Mouse (Mus musculus) lung, adult 18-20 months (tissue): Measurements from ENCODE around the gene Ndufaf3.
"Not testable (repeated sequence)": the region's sequence is repeated elsewhere in the genome, so short reads cannot be mapped to it uniquely, and the experiment has no call there.

Experiments used
- DNase-seq, 2 experiments: peaks; one replicate each; pipeline ENCODE4 v3.0.0; 2022; ENCODE audit warnings: mixed read lengths in 2 of 2

Ndufaf3 gene

DNA sequence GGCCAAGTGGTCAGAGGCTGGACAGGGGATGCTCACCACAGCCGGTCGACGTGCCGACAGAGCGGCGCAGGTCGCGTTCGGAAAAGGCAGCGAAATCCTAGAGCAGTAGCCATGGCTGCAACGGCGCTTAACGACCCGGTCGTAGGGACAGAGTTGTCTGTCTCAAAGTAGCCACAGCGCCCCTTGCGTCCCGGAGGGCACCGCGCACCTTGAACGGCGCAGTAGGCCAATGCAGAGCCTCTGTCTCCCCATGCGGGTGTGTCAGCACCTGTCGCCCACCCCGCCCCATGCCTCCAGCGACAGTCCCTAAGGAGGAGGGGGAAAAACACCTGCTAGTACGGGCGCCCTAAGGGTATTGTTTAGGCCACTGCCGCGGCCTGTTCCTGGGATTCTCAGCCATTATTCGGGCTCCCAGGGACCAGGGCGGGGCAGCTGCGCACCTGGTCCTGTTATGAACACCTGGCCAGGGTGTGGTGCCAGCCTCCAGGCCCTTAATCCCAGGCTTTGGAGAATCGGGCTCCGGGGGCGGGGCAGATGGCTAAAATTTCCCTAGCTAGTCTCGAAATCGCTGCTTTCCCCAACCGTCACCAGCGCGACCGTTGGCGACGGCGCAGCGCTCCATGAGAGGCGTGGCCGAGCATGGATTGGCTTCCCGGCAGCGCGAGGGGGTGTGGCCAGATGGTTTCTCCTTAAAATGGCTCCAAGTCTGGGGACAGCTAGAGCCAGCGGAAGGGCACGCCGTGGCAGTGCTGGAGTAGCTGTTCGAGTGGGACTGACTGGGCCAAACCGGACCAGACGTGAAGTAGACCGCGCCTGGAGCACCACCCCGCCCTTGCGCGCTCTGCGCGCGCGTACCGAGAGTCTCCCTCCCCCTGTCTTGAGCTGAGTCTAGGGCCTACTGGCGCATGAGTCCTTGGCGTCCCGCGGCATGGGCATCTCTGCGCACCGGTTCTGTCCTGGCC, at the start of gene Ndufaf3:
TSS of gene Ndufaf3 (minus strand) at position 620 of the 962 bp plus-strand sequence.
- peak; percentile 97 to 98 for DNase-seq

DNA sequence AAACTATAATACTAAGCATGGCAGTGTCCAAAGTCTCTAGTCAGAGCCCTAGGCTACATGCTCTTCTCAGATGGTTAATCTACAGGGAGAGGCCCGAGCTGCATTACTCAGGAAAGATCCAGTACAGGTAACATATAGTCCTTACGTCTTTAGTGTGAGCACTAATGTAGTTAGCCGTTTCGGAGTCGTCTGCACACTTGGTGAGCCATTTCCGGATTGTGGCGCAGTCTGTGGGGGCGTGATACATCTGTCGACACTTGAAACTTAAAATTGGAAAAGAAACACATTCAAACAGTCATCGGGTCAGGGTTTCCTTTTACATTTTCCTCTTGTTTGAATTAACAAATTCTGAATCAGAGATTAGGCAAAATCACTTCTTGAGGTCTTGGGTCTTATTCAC, 44.3 kb upstream of the Ndufaf3 start:
- DNase-seq: no peak

DNA sequence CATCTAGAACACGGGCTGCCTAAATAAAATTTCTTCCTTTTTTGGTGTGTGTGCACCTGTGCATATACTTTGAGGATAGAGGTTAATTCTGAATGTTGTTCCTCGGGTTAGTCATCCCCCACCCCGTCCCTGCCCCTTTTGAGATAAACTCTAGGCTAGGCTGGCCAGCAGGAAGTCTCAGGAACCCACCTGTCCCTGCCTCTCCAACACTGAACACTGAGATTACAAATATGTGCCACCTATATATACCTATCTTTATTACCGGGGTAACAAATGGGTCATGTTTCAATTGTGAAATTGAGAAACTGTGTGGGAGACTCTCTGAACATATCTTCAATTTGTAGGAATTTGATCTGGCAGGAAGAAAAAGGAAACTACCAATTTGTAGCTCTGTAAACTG, 41.7 kb upstream of the Ndufaf3 start:
- DNase-seq: no peak

- not testable (repeated sequence) for DNase-seq
These were observed 40.7 kb upstream of the Ndufaf3 start for GRCm38 (mm10) chr9:108607929-108608328.

- no peak for DNase-seq
These were observed 34.8 kb upstream of the Ndufaf3 start for GRCm38 (mm10) chr9:108601986-108602385.

- peak; percentile 70 to 79 for DNase-seq
These were observed 32.8 kb upstream of the Ndufaf3 start for GRCm38 (mm10) chr9:108600011-108600410.

GRCm38 (mm10) chr9:108599021-108599566, 31.9 kb upstream of the Ndufaf3 start:
- DNase-seq: no peak

DNA sequence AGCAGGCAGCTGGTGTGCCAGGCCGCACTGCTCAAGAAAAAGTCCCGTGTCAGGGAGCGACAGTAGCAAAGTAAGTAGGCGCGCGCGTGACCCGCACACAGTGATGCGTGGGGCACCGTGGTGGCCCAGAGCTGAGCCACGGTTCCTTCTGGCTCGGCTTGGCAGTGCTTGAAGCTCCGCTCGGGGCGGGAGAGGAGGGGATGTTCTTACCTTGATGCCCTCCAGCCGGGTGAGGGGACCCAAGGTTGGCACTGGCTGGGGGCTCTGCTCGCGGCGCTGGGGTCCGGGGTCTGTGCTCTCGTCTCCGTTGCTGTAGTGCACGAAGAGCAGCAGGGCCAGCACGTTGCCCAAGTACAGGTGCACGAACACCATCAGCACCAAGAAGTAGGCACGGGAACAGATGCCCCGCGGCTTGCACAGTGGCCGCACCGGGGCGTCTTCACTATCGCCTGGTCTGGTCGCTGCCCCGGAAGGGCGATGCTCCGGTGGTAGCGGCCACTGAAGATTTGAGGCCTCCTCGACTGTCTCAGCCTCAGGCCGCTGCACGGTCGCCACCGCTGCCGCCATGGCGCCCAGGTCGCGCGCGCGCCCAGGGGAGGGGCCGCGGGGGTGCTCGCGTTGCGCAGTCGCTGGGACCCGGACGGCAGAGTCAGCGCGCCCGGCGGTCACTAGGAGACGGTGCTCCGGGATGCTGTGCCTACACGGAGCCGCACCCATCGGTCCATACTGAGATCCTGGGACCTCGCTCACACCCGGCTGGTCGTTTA, 29.9 kb upstream of the Ndufaf3 start, which contains the start of gene P4htm:
TSS of gene P4htm (minus strand) at position 670 of the 767 bp plus-strand sequence.
- DNase-seq: peak; percentile 69 to 76

DNA sequence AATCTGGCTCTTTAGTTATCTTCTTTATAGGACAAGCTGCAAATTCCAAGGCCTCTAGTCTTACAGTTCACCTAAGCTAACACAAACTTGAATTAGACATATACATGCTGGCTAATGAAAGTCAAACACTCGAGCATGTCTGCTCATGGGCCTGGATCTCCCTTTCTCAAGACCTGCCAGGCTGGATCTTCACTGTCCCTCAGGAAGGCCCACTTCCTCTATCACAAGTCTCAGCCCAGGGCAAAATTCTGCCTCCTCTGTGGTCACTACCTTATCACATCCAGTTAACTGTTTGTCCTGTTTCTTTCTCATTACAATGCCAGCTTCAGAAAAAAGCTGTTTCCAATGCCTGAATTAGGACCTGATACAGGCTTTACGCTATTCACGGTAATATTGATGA, 27.1 kb upstream of the Ndufaf3 start:
- DNase-seq: no peak

DNA sequence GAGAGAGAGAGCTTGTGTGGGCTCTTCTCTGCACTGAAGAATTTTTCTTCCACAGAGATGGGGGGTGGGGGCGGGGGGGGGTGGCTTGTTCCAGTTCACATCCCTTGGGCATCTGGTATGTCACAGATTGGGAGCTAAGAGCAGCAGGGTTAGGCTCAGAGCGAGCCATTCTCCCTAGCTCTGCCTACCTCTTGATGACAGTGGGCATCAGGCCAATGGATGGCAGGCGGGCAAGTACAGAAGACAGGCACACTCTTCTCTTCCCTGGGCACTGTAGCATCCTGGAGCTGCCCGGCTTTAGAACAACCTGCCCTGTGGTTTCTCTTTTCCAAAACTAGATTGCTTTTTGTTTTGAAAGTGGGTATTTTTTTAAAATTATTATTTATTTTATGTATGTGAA, 24.2 kb upstream of the Ndufaf3 start:
- no peak for DNase-seq

DNA sequence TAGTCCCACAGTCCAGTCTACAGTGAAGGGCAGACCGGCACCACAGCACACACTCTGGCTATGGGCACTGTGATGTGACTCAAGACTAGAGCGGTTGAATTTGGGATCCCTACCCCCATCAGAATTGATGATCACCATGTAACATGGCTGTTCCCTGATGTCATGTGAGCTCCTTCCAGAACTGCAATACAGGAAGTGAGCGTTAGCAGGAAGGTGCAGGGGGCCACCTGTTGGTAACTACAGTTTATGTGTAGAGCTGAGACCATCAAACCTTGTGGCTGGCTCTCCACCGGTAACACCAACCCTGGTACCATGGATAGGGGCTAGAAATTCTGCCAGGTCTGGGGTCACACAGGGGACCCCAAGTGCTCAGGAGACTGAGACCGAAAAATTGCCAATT, 22.0 kb upstream of the Ndufaf3 start:
- no peak for DNase-seq

DNA sequence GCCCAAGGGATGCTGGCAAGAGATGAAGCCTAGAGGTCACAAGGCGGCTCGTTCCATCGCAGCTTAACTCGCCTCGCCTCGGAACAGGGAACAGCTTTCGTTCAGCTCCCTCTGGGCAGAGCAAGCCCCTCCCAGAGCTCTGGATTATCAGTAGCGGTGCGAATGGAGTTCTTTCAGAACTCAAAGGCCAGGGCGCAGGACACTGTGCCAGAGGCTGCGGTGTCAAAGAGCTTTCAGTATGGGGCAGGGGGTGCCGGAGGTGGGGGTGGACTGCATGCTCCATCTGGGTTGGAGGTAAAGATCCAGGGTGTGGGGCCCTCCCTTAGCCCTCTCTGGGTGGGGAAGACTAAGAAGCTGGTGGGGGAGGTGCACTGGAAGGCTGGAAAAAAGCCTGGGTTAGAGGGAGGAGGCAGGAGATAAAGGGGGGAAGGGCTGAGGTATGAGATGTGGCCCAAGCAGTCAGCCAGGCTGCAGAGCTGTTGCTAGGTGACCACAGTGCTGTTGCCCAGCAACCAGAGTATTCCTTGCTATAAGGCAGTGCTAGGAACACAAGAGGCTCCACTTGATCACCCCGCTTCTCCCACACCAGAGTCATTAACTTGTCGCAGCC, 20.4 kb upstream of the Ndufaf3 start:
- peak; percentile 69 to 78 for DNase-seq

- DNase-seq: no peak
These were observed 12.1 kb upstream of the Ndufaf3 start for GRCm38 (mm10) chr9:108579344-108579690.

DNA sequence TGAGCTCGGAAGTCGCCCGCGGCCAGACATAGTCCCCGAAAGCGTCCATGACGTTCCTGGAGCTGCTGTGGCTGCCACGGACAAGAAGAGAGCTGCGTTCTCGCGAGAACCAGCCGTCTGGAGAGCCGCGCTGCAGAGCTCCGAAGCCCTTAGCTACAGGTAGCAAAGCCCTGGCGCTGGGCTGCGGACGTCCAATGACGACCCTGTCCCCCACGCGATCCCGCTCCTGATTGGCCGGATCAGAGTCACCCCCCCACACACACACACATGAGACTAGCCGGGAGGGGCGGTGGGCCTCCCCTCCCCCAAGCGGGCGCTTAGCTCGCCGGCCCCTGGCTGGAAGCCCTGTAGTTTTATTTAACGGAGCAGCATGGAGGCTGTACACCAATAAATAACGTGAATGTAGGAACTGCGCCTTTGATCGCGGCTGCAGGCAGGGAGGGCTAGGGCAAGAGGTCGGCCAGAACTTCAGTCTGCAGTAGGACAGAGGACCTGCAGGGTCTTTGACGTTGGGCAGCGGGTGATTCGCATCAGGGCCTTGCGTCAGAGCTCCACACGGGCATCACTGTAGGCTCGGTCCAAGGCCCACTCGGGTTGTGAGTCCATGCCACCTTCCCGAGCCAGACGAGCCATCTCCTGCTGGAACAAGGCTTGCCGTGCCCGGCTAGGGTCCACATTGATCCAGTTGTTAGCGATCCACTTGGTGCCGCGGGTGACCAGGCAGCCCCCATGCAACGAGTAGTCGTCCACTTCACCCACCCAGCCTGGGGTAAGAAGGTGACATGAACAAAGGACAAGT, 11.5 kb upstream of the Ndufaf3 start, which contains the start of gene Wdr6:
TSS of gene Wdr6 (minus strand) at position 195 of the 799 bp plus-strand sequence.
- peak; percentile 95 to 96 for DNase-seq

DNA sequence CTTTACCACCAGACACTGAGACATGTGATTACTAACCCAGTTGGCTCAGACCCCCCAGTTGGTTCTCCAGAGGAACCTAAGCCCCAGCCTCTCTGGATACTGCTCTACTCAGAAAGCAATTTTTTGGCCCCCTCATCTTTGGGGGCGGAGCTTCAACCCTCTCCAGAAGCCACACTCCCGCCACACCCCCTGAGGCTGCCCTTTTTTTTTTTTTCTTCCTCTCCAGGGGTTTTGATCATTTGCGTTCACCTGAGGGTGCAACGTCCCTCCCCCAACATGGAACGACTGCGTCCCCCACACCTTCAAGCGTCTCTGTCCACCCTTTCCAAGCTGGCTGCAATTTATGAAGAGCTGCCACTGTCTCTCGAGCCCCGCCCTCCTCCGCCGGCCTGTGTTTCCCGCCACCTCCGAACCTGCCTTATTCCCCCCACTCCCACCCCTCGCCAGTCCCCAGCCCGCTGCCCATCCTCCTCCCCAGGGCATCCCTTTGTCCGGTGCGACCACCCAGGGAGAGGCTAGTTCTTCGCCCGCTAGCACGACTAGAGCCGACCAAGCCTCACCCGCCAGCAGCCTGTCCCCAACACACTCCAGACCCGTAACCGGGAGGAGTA, 10.8 kb upstream of the Ndufaf3 start:
- DNase-seq: peak; percentile 63 to 73

- DNase-seq: no peak
These were observed 9.8 kb upstream of the Ndufaf3 start for GRCm38 (mm10) chr9:108577025-108577424.

GRCm38 (mm10) chr9:108575321-108576297, 8.4 kb upstream of the Ndufaf3 start:
- DNase-seq: no peak

DNA sequence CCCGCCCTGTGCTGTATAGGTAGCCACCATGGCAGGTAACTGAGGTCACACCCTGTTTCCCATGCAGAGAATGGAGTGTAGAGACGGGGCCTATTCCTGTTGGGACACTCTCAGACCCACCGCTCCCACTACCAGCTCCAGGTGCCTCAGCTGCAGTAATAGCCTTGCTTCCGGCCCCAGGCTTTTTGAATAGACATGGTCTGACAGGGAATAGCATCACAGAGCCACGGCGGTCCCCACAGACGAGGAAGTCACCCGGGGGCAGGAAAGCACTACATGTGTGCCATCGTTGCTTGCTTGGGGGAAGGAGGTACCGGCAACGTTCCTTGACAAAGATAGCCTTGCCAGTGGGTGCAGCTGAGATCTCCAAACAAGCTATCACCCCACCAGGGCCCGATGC, 7.7 kb upstream of the Ndufaf3 start:
- no peak for DNase-seq

GRCm38 (mm10) chr9:108573774-108574690, 6.8 kb upstream of the Ndufaf3 start:
- DNase-seq: peak in 1 of 2 experiments; percentile 44
